In genomic region chr14:15784727-15785126, GRCm38 (mm10) we compare ENCODE assay signal across 15 mouse cellular contexts.
DNase-seq lines count a peak whose midpoint lies in the region; ATAC-seq and TF ChIP-seq lines count a peak whose summit lies in the region.
"Had no signal": no experiment of that assay in that cellular context is flagged by ENCODE, and none has a peak within 500 bp of the region (broad histone marks: within the 10 kb centered on the region; RNA-seq: fewer than 3 reads in every experiment).

No protein-coding gene starts in this region.

- H3K9ac ChIP-seq in midbrain, embryonic 11.5 days (ENCODE audit: low read length) = no peak overlapping the region
- H3K9ac ChIP-seq in midbrain, postnatal 0 days (replicated peaks; ENCODE audit: low read length, poor library complexity, severe bottlenecking) = no peak overlapping the region
- H3K9ac ChIP-seq: embryonic facial prominence, embryonic 13.5 days; heart, embryonic 12.5 days; liver, embryonic 13.5 days had no signal

- TF ChIP-seq CTCF in cerebellum, adult 2 months (IDR thresholded peaks at IDR 0.05; ENCODE audit: borderline replicate concordance, insufficient read depth, low read depth, low read length) = no peak
- no peak for TF ChIP-seq CTCF in midbrain, postnatal 0 days (IDR thresholded peaks at IDR 0.05)

- no peaks in the 10 kb centered on the region for H3K9me3 ChIP-seq in midbrain, embryonic 11.5 days (ENCODE audit: control insufficient read depth, low read length)
- H3K9me3 ChIP-seq in midbrain, postnatal 0 days (ENCODE audit: low read length) = no peaks in the 10 kb centered on the region
- H3K9me3 ChIP-seq: embryonic facial prominence, embryonic 13.5 days; heart, embryonic 12.5 days; liver, embryonic 13.5 days; megakaryocyte, embryonic 14.5 days had no signal

- no peaks in the 10 kb centered on the region for H3K27me3 ChIP-seq in cerebellum, adult 2 months (ENCODE audit: control insufficient read depth, insufficient read depth, low read length)
- H3K27me3 ChIP-seq in midbrain, embryonic 11.5 days (ENCODE audit: control insufficient read depth, insufficient read depth, low read length) = no peaks in the 10 kb centered on the region
- H3K27me3 ChIP-seq in midbrain, postnatal 0 days (ENCODE audit: insufficient read depth, low read length) = no peaks in the 10 kb centered on the region
- H3K27me3 ChIP-seq: embryonic facial prominence, embryonic 13.5 days; heart, embryonic 12.5 days; liver, embryonic 13.5 days; megakaryocyte, embryonic 14.5 days had no signal

- peak; percentile 9 to 15 for DNase-seq in cerebellum, adult 2 months
- DNase-seq in cerebellum, postnatal 10 days = no peak
- no peak for DNase-seq in midbrain, embryonic 11.5 days (ENCODE audit: low spot score, missing footprints)
- DNase-seq in midbrain, postnatal 0 days (ENCODE audit: low spot score) = no peak
- DNase-seq in mesoderm, embryonic 11.5 days (ENCODE audit: low read depth, low spot score) = peak; percentile 17
- no peak for DNase-seq in MN1 (ENCODE audit: low spot score)
- no peak for DNase-seq in urinary bladder, postnatal 25 days (ENCODE audit: low spot score)
- DNase-seq: gastrocnemius, postnatal 25 days; heart, postnatal 4 days; liver, embryonic 13.5 days had no signal

- peaks cover 7% of the 10 kb centered on the region; the same call in 1 of the 2 replicates for H3K4me1 ChIP-seq in cerebellum, adult 2 months (ENCODE audit: control insufficient read depth, insufficient read depth, low read length)
- H3K4me1 ChIP-seq in midbrain, embryonic 11.5 days (ENCODE audit: control insufficient read depth, insufficient read depth, low read length) = peaks cover 9% of the 10 kb centered on the region
- peaks cover 3% of the 10 kb centered on the region; the same call in 1 of the 2 replicates for H3K4me1 ChIP-seq in midbrain, postnatal 0 days (ENCODE audit: insufficient read depth, low read length)
- H3K4me1 ChIP-seq: embryonic facial prominence, embryonic 13.5 days; heart, embryonic 12.5 days; liver, embryonic 13.5 days; megakaryocyte, embryonic 14.5 days had no signal

- H3K36me3 ChIP-seq in midbrain, embryonic 11.5 days (ENCODE audit: control insufficient read depth, insufficient read depth, low read length) = no peaks in the 10 kb centered on the region
- H3K36me3 ChIP-seq in midbrain, postnatal 0 days (ENCODE audit: insufficient read depth, low read length) = no peaks in the 10 kb centered on the region
- H3K36me3 ChIP-seq: embryonic facial prominence, embryonic 13.5 days; heart, embryonic 12.5 days; liver, embryonic 13.5 days had no signal

- H3K4me2 ChIP-seq in midbrain, embryonic 11.5 days = no peak overlapping the region
- no peak overlapping the region for H3K4me2 ChIP-seq in midbrain, postnatal 0 days (ENCODE audit: low read depth, low read length, poor library complexity, severe bottlenecking)
- H3K4me2 ChIP-seq: embryonic facial prominence, embryonic 13.5 days; heart, embryonic 12.5 days; liver, embryonic 13.5 days had no signal

- H3K4me3 ChIP-seq in cerebellum, adult 2 months (replicated peaks; ENCODE audit: insufficient read depth, low read depth, low read length) = no peak overlapping the region
- H3K4me3 ChIP-seq in midbrain, embryonic 11.5 days (ENCODE audit: low read depth, low read length) = no peak overlapping the region
- no peak overlapping the region for H3K4me3 ChIP-seq in midbrain, postnatal 0 days (ENCODE audit: low read depth, low read length)
- H3K4me3 ChIP-seq: embryonic facial prominence, embryonic 13.5 days; heart, embryonic 12.5 days; liver, embryonic 13.5 days; megakaryocyte, embryonic 14.5 days had no signal

- no peak overlapping the region for H3K27ac ChIP-seq in cerebellum, adult 2 months (ENCODE audit: insufficient read depth, low read length)
- H3K27ac ChIP-seq in midbrain, embryonic 11.5 days (ENCODE audit: low read depth, low read length) = no peak overlapping the region
- no peak overlapping the region for H3K27ac ChIP-seq in midbrain, postnatal 0 days (ENCODE audit: low read depth, low read length)
- H3K27ac ChIP-seq: embryonic facial prominence, embryonic 13.5 days; liver, embryonic 13.5 days had no signal

- TF ChIP-seq POLR2A in cerebellum, adult 2 months (IDR thresholded peaks at IDR 0.05; ENCODE audit: borderline replicate concordance, insufficient read depth, low read length) = no peak

- peak; percentile 26; the same call in 1 of the 2 replicates for ATAC-seq in midbrain, embryonic 11.5 days (ENCODE audit: low FRiP score)
- ATAC-seq in midbrain, postnatal 0 days (ENCODE audit: low FRiP score) = no peak
- 0 out of 2 replicates have a peak, but pooled peaks have one; percentile 33 for ATAC-seq in neutrophil, adult 5-6 weeks (ENCODE audit: extremely low read depth, insufficient number of reproducible peaks, low FRiP score, poor library complexity, severe bottlenecking)
- ATAC-seq: lung, postnatal 0 days had no signal

- 73% methylated on average over 3 of the region's 3 CpGs for WGBS in cerebellum, adult 2 months
- WGBS in midbrain, embryonic 11.5 days = 53% methylated on average over 3 of the region's 3 CpGs
- WGBS in midbrain, postnatal 0 days = 45% methylated on average over 3 of the region's 3 CpGs

Comparison
In these comparisons a context has a peak if more than half of its experiments do, and no peak if none do; other contexts are left out.
1. DNase-seq: peak in cerebellum, adult 2 months (2 of 2) and mesoderm, embryonic 11.5 days (single experiment); none in cerebellum, postnatal 10 days (0 of 2), midbrain, embryonic 11.5 days (single experiment), midbrain, postnatal 0 days (single experiment), MN1 (single experiment) and urinary bladder, postnatal 25 days (single experiment).